Comparison of ENCODE assay signal across 8 mouse cellular contexts in genomic region chr11:90038022-90038421, GRCm38 (mm10). TPM values are rescaled to one million over a fixed set of nuclear protein-coding genes. Genes with fewer than 3 reads are reported as not detected.
DNase-seq lines count a peak whose midpoint lies in the region; ATAC-seq and TF ChIP-seq lines count a peak whose summit lies in the region.

No protein-coding gene starts in this region.

- H3K4me2 ChIP-seq in forebrain, embryonic 16.5 days (ENCODE audit: low read length) = no peak overlapping the region
- no peak overlapping the region for H3K4me2 ChIP-seq in midbrain, embryonic 15.5 days

- H3K27ac ChIP-seq in forebrain, embryonic 10.5 days = no peak overlapping the region
- H3K27ac ChIP-seq in forebrain, embryonic 16.5 days (ENCODE audit: low read length) = no peak overlapping the region
- H3K27ac ChIP-seq in midbrain, embryonic 10.5 days (replicated peaks) = no peak overlapping the region
- no peak overlapping the region for H3K27ac ChIP-seq in midbrain, embryonic 15.5 days
- H3K27ac ChIP-seq in cortical plate, adult 2 months (ENCODE audit: insufficient read depth, low read length) = no peak overlapping the region

- WGBS in forebrain, embryonic 10.5 days = 33% methylated on average over 5 of the region's 5 CpGs
- WGBS in forebrain, embryonic 16.5 days = 26% methylated on average over 5 of the region's 5 CpGs
- WGBS in midbrain, embryonic 10.5 days = 25% methylated on average over 5 of the region's 5 CpGs
- 19% methylated on average over 5 of the region's 5 CpGs for WGBS in midbrain, embryonic 15.5 days

- TF ChIP-seq POLR2A in cortical plate, adult 2 months (IDR thresholded peaks at IDR 0.05; ENCODE audit: extremely low read depth, insufficient read depth, low read length) = no peak

- H3K9me3 ChIP-seq in forebrain, embryonic 10.5 days = peaks cover 9% of the 10 kb centered on the region; the same call in 1 of the 2 replicates
- no peaks in the 10 kb centered on the region for H3K9me3 ChIP-seq in forebrain, embryonic 16.5 days (ENCODE audit: control insufficient read depth, low read length)
- H3K9me3 ChIP-seq in midbrain, embryonic 10.5 days (replicated peaks) = peaks cover 4% of the 10 kb centered on the region; the same call in 1 of the 2 replicates
- H3K9me3 ChIP-seq in midbrain, embryonic 15.5 days = no peaks in the 10 kb centered on the region

- ATAC-seq in forebrain, embryonic 16.5 days = no peak
- ATAC-seq in midbrain, embryonic 15.5 days (replicated peaks) = no peak

- H3K36me3 ChIP-seq in forebrain, embryonic 10.5 days (replicated peaks) = peaks cover 12% of the 10 kb centered on the region
- no peaks in the 10 kb centered on the region for H3K36me3 ChIP-seq in forebrain, embryonic 16.5 days (ENCODE audit: control insufficient read depth, insufficient read depth)
- no peaks in the 10 kb centered on the region for H3K36me3 ChIP-seq in midbrain, embryonic 10.5 days
- H3K36me3 ChIP-seq in midbrain, embryonic 15.5 days (replicated peaks) = no peaks in the 10 kb centered on the region

- H3K27me3 ChIP-seq in forebrain, embryonic 10.5 days (ENCODE audit: poor library complexity, severe bottlenecking) = peaks cover 5% of the 10 kb centered on the region
- no peaks in the 10 kb centered on the region; the same call in 1 of the 2 replicates for H3K27me3 ChIP-seq in forebrain, embryonic 16.5 days (replicated peaks; ENCODE audit: control insufficient read depth, insufficient read depth, low read length)
- peaks cover 1% of the 10 kb centered on the region; the same call in 1 of the 2 replicates for H3K27me3 ChIP-seq in midbrain, embryonic 10.5 days (ENCODE audit: low read depth, poor library complexity, severe bottlenecking)
- H3K27me3 ChIP-seq in midbrain, embryonic 15.5 days (replicated peaks) = no peaks in the 10 kb centered on the region

- peak; percentile 44 for TF ChIP-seq CTCF in cortical plate, adult 2 months (IDR thresholded peaks at IDR 0.05; ENCODE audit: extremely low read depth, insufficient read depth, low read length)

- no peak overlapping the region for H3K9ac ChIP-seq in forebrain, embryonic 16.5 days (replicated peaks; ENCODE audit: low read depth, low read length)
- no peak overlapping the region for H3K9ac ChIP-seq in midbrain, embryonic 15.5 days

- peak; percentile 37 for DNase-seq in forebrain, embryonic 10.5 days (ENCODE audit: extremely low spot score, low spot score)
- peak; percentile 38 for DNase-seq in midbrain, embryonic 10.5 days (ENCODE audit: low spot score)
- DNase-seq in kidney, postnatal 36 days = peak; percentile 33 to 74
- DNase-seq in retina, postnatal 1 day = peak; percentile 51
- DNase-seq in thymus, adult 18-20 months = no peak

- H3K4me1 ChIP-seq in forebrain, embryonic 10.5 days = peaks cover 5% of the 10 kb centered on the region
- H3K4me1 ChIP-seq in forebrain, embryonic 16.5 days (replicated peaks; ENCODE audit: control insufficient read depth, insufficient read depth, low read length) = no peaks in the 10 kb centered on the region
- H3K4me1 ChIP-seq in midbrain, embryonic 10.5 days = peaks cover 5% of the 10 kb centered on the region
- H3K4me1 ChIP-seq in midbrain, embryonic 15.5 days = peaks cover 4% of the 10 kb centered on the region
- no peaks in the 10 kb centered on the region for H3K4me1 ChIP-seq in cortical plate, adult 2 months (ENCODE audit: control insufficient read depth, insufficient read depth, low read length)

- H3K4me3 ChIP-seq in forebrain, embryonic 10.5 days = no peak overlapping the region
- no peak overlapping the region for H3K4me3 ChIP-seq in forebrain, embryonic 16.5 days (replicated peaks; ENCODE audit: low read length)
- no peak overlapping the region for H3K4me3 ChIP-seq in midbrain, embryonic 10.5 days
- no peak overlapping the region for H3K4me3 ChIP-seq in midbrain, embryonic 15.5 days
- no peak overlapping the region for H3K4me3 ChIP-seq in cortical plate, adult 2 months (ENCODE audit: insufficient read depth, low read length)

RNA-seq across cellular contexts. Expression of gene Tmem100, which starts 7.9 kb away (rescaled TPM):
- polyA plus RNA-seq in forebrain, embryonic 10.5 days (2016; fragmentation: Nextera tagmentation; extraction: Ambion mirVana) = 4.8 and 6.3 TPM in 2 replicates
- polyA plus RNA-seq in forebrain, embryonic 16.5 days (2015; fragmentation: Nextera tagmentation; extraction: Ambion mirVana) = 5.0 and 6.7 TPM in 2 replicates
- polyA plus RNA-seq in midbrain, embryonic 10.5 days (2016; fragmentation: Nextera tagmentation; extraction: Ambion mirVana) = 5.8 and 5.9 TPM in 2 replicates
- 7.8 and 8.8 TPM in 2 replicates for polyA plus RNA-seq in midbrain, embryonic 15.5 days (2015; fragmentation: Nextera tagmentation; extraction: Ambion mirVana)
- polyA plus RNA-seq in cortical plate, adult 2 months (2012; rRNA removed) = 17.8 and 18.2 TPM in 2 replicates

RNA-seq across cellular contexts. Expression of gene Pctp, which starts 35.3 kb away (rescaled TPM):
- polyA plus RNA-seq in forebrain, embryonic 10.5 days (2016; fragmentation: Nextera tagmentation; extraction: Ambion mirVana) = 21.4 and 22.3 TPM in 2 replicates
- polyA plus RNA-seq in forebrain, embryonic 16.5 days (2015; fragmentation: Nextera tagmentation; extraction: Ambion mirVana) = 0.87 and 1.3 TPM in 2 replicates
- 16.4 and 20.2 TPM in 2 replicates for polyA plus RNA-seq in midbrain, embryonic 10.5 days (2016; fragmentation: Nextera tagmentation; extraction: Ambion mirVana)
- polyA plus RNA-seq in midbrain, embryonic 15.5 days (2015; fragmentation: Nextera tagmentation; extraction: Ambion mirVana) = 1.4 and 1.7 TPM in 2 replicates
- 1.6 TPM in 2 replicates for polyA plus RNA-seq in cortical plate, adult 2 months (2012; rRNA removed)

Comparison
In these comparisons a context has a peak if more than half of its experiments do, and no peak if none do; other contexts are left out.
1. DNase-seq: peak in forebrain, embryonic 10.5 days (single experiment), midbrain, embryonic 10.5 days (single experiment), kidney, postnatal 36 days (2 of 2) and retina, postnatal 1 day (single experiment); none in thymus, adult 18-20 months (0 of 2).